Mouse (Mus musculus) lung, adult 2 months (tissue): Measurements from ENCODE around the gene Trp53bp2.

Source experiments
- CTCF ChIP-seq: fragments of 200-500 bp; IDR thresholded peaks from 2 replicates; pipeline ENCODE4 v1.5.1; 2011; ENCODE audit warnings: mild to moderate bottlenecking, low read length, control low read depth; ENCODE audit not compliant: insufficient read depth
- POLR2A ChIP-seq: fragments of 200-500 bp; IDR thresholded peaks from 2 replicates; pipeline ENCODE4 v1.6.1; 2011; ENCODE audit warnings: low read depth, mild to moderate bottlenecking, control low read depth, low read length, borderline replicate concordance; ENCODE audit errors: extremely low read depth

GRCm38 (mm10) chr1:182448276-182449035, 39.5 kb downstream of the Trp53bp2 start:
- no peak for TF ChIP-seq CTCF
- TF ChIP-seq POLR2A, result no peak
